Mouse (Mus musculus) spleen, postnatal 36 days (tissue): Measurements from ENCODE around the gene Dkk2.
"Not testable (repeated sequence)": the region's sequence is repeated elsewhere in the genome, so short reads cannot be mapped to it uniquely, and the experiment has no call there.

Experiments used
- DNase-seq, 2 experiments: peaks; one replicate each; pipeline ENCODE4 v3.0.0; 2022; ENCODE audit warnings: low spot score in 2 of 2, mixed read lengths in 1 of 2

Gene Dkk2

GRCm38 (mm10) chr3:132085112-132085822 lies at the start of gene Dkk2:
Dkk2 (plus strand) TSS chr3:132085292.
- no peak for DNase-seq

DNA sequence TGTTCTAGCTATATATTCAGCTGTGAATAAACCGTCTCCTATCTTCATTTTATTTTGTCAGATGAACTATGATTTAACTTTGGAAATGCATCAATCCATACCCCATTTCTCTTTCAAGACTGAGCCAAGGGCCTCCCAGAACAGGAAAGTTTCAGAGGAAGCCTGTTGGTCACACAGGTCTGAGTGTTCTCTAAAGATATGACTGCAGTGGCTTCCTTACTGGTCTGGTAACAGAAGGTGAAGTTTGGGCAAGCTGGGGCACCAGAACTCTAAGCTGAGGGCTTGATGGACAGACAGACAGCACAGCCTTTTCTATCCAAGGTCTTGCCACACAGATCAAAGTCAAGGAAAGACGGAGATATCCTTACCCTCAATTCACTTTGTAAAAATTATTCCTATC lies 48.4 kb upstream of the Dkk2 start:
- DNase-seq = no peak

DNA sequence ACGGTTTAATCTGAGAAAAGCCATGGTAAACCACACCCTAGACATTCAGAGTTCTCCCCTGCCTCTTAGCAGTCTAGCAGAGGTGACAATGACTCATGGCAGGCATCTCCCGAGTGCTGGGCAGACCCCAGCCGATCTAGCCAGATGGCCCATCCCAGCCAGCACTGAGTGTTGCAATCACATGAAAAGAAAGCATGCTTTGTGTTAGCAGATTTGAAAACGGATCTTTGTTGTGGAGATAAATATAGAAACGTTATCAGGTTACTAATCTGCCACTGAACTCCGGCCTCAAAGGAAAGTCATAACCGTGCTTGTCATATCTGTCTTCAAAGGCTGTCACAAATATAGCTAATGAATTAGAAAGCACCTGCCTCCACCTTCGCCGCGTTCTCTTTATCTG lies 47.4 kb upstream of the Dkk2 start:
- no peak for DNase-seq

GRCm38 (mm10) chr3:132040066-132040465 lies 45.0 kb upstream of the Dkk2 start:
- DNase-seq = no peak

GRCm38 (mm10) chr3:132050884-132051457 lies 34.1 kb upstream of the Dkk2 start:
- no peak for DNase-seq

GRCm38 (mm10) chr3:132062816-132063215 lies 22.3 kb upstream of the Dkk2 start:
- not testable (repeated sequence) for DNase-seq

DNA sequence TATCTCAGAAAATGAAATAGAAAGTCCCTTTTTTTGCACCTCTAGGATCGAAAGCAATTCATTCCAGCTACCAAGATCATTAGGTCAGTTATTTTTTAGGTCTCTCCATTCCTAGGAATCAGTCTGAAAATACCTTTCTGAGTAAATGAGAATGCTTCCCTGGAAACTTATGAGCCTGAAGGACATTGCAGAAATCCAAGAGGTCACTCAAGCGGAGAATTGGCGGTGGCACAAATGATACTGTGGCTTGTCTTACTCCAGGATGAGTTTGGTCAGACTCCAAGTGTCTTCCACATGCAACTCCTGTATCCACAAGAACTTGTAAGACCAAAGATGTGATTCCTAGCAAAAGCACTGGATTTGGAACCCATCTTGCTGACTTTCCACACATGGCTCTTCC lies 21.7 kb upstream of the Dkk2 start:
- DNase-seq = no peak

DNA sequence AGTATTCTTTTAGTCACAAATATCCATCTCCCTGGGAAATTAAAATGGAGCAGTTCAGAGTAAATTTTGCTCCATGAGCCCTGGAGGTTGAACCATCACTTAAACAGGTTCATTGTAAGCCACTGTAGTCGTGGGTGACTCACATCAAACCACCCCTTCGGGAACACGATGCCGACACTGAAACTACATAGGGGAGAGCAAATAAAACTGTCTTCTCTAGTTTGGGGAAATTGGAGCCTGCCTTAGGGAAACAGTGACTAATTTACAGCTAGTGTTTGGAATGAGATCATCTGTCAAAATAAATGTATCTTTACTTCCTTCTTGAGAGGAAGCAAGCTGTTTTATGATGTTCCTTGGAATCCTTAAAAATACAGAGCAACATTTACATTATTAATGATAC lies 21.1 kb upstream of the Dkk2 start:
- DNase-seq = no peak

- DNase-seq = no peak
Observed at GRCm38 (mm10) chr3:132064920-132065319, 20.2 kb upstream of the Dkk2 start.

DNA sequence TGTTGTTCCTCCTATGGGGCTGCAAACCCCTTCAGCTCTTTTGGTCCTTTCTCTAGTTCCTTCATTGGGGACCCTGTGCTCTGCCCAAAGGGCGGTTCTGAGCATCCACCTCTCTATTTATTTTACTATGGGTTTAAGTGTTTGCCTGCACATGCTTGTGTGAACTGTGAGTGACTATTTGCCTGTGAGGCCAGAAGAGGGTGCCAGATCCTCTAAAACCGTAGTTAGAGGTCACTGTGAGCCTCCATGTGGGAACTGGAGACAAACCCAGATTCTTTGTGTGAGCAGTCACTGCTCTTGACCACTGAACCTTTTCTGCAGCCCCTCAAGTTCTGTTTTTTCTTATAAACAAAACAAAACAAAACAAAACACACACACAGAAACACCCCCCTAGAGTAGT lies 14.1 kb upstream of the Dkk2 start:
- no peak for DNase-seq

DNA sequence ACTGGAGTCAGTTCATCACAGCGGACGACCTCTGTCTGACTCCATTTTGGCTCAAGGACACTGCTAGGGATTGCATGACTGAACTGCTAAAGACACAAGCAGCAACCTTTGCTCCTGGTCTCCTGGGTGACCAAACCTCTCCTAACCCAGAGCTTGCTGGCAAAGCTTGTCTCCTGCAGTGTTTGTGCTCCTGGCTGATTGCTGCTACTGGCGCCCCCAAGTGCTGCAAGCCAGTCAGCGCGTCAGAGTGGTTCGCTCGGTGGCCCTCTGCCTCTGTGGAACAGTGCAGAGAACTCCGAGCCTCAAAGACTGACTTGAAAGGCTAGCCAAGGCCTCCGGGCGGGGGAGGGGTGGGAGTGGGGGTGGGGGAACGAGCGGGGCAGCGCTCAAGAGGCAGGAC lies 1.1 kb upstream of the Dkk2 start:
- DNase-seq = no peak

DNA sequence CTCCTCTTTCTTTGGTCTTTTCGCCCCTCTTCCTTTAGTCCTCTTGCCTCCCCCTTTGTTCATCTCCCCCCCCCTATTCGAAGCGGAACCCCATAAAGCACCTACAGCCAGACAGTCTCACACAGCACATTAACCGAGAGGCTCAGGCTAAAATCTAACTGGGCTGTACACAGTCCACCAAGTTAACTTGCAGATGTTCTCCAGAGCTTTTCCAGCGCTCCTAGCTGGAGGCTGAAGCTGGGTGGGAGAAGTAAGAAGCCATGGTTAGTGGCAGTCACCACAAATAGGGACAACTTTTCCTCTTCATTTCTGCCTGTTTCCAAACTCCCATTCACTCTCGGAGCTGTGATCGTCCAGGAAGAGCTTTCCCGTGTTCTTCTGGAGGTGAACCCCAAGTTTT lies 412 bp upstream of the Dkk2 start:
- DNase-seq = no peak

GRCm38 (mm10) chr3:132085823-132086350 lies 795 bp downstream of the Dkk2 start:
- no peak for DNase-seq

DNA sequence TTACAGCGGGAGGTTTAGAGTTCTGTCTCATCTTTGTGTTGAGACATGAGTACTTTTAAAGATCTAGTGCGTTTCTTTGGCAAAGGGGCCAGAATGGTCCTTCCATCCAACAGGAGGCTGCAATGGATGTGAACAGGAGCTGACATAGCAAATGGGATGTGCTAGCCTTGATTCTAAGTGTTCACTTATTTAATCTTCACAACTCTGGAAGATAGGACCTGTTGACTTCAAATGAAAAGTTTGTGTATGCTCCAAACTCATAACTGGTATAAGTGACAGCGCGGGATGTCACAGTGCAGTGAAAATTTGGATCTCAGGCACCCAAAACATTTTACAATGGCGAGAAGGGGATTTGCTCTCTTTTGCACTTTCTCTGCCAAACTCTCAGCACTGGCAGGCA lies 1.4 kb downstream of the Dkk2 start:
- DNase-seq = no peak

DNA sequence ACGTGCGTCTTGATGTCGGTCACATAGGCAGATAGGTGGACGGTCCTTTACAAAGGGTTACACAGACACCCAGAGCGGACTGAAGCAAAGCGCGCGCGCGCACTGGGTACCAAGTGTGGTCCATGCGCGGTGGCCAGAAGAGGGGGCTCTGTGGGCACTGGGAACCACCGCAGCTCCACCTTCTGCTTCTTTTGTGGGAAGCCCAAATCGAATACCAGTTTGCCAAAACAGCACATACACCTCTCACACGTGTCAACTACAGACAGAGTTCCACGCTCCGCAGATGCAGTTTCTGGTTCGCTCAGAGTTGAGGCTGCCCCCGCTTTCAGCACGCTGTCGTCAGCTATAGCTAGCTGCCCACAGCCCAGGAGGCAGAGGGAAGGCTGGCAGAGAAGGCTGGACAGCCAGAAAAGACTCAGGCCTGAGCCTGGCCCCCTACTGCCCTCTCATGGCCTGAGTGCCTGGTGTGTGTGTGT lies 2.0 kb downstream of the Dkk2 start:
- DNase-seq = no peak

- DNase-seq = no peak
Observed at GRCm38 (mm10) chr3:132092983-132093382, 7.9 kb downstream of the Dkk2 start.

GRCm38 (mm10) chr3:132096296-132096695 lies 11.2 kb downstream of the Dkk2 start:
- DNase-seq = no peak

- no peak for DNase-seq
Observed at GRCm38 (mm10) chr3:132100746-132101145, 15.7 kb downstream of the Dkk2 start.

DNA sequence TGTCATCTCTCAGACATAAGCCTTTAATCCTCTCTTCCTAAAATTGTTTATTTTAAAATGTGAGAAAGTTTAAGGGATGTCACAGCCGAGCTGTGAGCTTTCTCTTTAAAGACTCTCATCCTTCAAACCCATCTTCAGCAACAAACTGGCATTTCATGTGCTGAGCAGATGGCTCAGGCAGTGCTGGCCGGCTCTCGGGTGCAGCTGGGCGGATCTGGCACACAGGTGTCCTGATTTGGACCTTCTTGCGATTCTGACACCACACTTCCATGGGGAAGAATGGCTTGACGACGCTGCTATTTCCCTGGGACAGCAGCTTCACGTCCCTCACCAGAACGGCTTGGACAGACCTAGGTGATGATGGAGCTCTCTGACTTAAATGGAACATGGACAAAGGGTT lies 17.9 kb downstream of the Dkk2 start:
- no peak for DNase-seq

- no peak for DNase-seq
Observed at GRCm38 (mm10) chr3:132103454-132103853, 18.4 kb downstream of the Dkk2 start.

GRCm38 (mm10) chr3:132115772-132116511 lies 30.9 kb downstream of the Dkk2 start:
- DNase-seq = no peak

DNA sequence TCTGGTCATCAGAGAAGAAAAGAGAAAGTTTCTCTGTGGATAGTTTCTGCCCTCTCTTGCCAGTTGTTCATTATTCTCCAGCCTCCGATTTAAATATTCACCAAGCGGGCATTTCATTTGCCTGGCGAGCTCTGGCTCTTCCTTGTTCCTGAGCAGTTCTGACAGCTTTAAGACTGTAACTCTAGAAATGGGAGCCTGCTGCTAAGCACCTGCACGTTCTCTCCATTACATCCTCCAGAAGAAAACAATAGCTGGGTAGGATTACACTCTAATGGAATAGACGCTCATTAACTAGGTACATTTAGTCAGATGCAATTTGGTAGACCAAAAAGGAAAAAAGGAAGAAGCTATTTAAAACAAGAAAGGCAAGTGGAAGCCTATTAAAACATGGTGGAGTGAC lies 36.3 kb downstream of the Dkk2 start:
- no peak for DNase-seq

DNA sequence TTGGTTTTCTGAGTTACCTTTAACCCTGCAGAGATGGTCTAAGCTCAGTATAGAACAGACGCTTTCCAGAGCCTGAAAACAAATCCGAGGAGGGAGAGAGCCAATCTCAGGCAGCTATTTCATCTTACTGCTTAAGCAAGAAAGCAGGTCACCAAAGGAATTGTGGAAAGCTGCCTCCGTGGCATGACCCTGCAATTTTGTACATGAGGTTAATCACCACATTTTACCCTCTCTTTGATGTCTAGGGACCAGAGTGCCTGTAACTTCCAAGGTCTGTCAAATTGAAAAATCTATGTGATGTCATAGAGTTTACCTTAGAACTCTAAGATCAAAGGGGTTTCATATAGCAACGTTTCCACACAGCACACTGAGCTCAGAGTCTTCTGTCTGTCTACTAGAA lies 37.5 kb downstream of the Dkk2 start:
- DNase-seq = no peak
